Mouse (Mus musculus) hindlimb bud, embryonic 11.5 days (tissue): ENCODE measurements around the gene Pomgnt2.
"Not testable (repeated sequence)": the region's sequence is repeated elsewhere in the genome, so short reads cannot be mapped to it uniquely, and the experiment has no call there.

Experiments
- DNase-seq: peaks from one replicate; pipeline ENCODE4 v3.0.0-alpha.2; 2012; ENCODE audit warnings: low read depth, low spot score; ENCODE audit errors: extremely low spot score

The Pomgnt2 gene

DNA sequence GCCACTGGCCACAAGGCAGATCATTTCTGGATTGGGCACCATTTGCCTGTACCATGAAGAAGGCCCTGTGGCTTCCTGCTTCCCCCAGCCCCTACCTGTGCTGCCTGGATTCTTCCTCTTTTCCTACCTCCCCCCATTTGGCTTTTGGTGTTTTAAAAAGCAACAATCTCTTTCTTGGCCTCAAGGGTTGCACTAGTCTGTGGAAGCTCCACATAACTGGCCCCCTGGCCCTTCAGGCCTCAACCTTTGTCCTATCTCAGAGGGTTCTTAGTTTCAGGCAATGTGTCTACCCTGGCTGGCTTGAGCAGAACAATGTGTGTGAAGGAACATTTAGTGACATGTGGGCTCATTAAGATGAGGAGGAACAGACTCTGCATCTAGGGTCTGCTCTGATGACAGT is at the start of gene Pomgnt2:
Pomgnt2 (minus strand) TSS at position 101 of the 400 bp plus-strand sequence.
- no peak for DNase-seq

DNA sequence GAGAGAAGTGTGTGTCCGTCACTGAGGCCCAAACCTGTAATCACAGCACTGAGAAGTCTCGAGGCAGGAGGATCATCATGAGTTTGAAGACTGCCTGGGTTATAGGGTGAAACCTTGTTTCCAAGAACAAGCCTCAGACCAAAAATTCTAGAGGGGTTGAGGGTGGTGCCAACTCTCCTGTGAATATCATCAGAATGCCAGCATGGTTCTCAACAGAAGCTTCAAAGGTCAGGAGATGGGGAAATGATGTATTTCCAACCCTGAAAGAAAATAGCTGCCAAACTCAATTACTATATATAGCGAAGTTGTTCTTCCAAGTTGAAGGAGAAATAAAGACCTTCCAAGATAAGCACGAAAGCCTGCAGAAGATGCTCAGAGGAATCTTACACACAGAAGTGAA is 42.9 kb upstream of the Pomgnt2 start:
- DNase-seq: no peak

DNA sequence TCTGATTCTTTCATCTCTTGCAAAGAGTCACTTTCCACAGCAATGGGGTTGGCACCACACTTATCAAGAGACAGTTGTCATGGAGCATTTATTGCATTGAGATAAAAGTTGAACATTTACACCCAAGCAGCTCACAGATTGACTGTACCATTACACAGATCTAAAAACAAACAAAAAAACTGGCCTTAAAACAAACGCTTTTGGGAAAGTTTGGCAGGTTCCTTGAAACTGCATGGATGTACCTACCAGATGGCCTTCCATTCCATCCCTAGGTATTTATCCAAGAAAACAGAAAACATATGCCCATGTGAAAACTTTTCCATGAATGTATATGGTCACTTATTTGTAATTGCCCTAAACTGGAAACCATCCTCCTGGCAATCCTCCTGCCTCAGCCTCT is 41.7 kb upstream of the Pomgnt2 start:
- no peak for DNase-seq

DNA sequence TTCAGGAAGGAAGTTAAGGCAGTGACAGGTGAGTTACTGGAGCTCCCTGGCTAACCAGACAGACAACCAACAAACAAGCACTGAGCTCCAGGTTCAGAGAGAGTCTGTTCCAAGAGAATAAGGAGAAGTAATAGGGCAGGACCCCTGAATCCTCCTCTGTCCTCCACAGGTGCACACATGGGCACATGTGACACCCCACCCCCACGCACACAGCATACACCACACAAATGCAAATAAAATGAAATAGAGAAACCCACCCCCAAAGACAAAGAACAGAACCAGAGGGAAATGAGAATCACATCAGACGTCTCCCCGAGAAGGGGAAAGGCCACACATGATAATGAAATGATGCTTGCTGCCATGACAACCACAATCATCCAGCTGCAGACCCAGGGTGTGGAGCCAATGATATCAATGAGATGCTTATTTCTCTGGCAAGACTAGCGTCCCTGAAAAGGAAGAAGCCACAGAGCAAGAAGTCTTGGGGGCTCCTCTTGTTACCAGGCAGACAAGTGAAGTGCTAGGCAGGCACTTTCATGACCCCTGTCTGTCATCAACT is 39.7 kb upstream of the Pomgnt2 start:
- no peak for DNase-seq

DNA sequence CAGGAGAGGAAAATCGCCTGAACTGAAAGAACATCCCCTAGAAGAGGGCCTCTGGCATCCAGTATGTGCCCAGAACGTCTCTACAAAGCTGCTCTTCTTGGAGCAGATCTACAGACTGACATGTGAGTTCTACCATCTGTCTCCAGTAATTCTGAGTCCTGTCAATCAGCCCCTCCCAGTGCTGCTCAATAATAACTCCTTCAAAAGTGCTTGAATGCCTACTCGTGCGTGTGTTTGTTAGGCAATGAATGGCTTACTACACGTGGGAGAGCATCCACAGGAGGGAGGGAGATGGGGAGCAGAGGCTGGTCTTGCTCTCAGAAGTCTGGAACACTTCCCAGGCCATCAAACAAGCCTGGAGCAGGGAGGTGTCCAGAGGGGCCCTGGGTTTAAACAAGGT is 38.9 kb upstream of the Pomgnt2 start:
- no peak for DNase-seq

DNA sequence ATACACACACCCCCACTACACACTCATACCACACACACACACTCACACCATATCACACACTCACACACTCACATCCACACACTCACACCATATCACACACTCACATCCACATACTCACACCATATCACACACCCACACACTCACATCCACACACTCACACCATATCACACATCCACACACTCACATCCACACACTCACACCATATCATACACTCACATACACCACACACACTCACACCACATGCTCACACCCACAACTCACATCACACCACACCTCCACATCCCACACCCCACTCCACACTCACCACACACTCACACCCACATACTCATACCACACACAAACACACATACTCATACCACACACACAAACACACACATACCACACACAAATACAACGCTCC is 38.0 kb upstream of the Pomgnt2 start:
- DNase-seq: no peak

DNA sequence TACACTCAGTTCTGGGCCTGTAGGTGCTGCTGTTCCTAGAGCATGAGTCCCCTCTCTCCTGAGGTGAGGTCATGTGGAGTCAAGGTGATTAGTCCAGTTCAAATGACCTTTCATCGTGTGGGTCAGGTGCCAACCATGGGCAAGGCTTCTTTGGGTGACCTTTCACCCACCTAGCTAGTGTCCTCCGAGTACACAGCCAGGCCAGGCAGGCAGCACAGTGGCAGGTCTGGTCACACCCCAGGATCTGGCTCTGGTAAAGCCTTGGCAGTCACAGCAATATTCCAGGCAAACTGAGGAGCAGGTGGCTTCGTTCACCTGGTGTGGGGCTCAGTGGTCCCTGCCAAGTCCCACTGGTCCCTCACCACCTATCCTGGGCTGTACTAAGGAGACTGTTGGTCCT is 35.2 kb upstream of the Pomgnt2 start:
- DNase-seq: no peak

DNA sequence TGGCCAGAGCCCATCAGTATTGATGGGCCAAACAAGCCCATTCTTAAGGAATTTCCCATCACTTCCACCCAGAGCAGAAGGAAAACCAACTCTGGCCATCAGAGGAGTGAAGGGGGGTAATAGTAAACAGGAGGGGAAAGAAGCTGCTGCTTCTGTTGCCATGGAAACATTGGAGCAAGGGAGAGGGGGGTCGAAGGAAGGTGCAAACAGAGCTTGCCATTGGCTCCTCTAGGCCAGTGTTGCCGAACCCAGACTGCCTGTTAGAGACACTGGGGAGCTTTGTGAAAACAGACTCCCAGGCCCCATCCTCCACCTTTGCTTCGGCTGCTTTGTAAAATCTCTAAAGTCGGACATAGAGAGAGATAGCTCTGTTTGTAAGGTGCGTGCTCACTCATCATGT is 33.8 kb upstream of the Pomgnt2 start:
- no peak for DNase-seq

DNA sequence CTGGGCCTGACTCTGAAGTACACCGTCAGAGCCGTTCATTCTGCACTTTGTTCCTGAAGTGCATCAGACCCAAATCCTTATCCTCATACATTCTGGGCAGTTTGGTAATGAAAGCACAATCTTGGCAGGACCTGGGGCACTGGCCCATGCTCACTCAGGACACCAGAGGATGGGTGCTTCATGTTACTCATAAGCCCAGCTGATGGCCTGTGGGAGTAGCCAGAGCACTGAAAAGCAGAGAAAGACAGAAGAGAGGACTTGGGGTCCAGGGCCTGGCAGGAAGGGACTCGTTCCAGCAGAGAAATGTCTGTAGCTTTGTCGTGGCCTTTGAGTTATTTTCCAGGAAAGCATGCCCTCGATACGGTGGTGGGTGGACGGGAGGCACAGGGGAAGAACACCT is 32.9 kb upstream of the Pomgnt2 start:
- no peak for DNase-seq

DNA sequence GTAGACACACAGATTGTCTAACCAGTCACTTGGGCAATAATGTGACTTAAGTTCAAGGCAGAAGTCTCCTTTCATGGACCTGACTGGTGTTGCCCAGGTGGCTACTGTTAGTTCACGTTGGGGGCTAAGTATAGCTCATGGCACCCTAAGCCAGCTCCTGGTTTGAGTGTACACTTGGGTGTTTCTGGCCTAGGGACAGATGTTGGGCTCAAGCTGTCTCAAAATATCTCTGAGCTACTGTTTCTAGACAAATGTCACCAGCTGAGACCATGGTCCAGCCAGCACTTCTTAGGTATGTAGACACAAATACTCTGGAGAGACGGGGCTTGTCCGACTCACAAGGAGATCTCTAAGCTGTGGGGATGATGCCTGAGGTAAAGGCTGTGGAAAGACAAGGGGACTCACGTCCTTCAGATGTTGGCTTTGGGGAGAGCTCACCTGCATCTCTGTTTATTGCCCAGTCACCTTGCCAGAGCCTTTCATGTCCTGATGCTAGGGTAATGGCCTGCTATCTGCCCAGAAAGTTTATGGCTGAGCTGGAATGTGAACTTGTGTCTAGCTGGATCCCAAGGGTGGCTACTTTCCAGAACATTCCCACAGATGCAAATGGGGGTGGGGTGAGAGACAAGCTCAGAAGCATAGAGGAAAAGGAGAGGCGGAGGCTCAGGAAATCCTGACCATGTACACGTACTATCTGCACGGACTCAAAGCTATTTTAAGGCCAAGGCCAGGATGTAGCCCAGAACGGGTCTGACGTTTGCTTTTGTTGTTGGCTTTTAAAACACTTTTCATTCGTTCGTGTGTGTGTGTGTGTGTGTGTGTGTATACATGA is 31.2 kb upstream of the Pomgnt2 start:
- DNase-seq: no peak

DNA sequence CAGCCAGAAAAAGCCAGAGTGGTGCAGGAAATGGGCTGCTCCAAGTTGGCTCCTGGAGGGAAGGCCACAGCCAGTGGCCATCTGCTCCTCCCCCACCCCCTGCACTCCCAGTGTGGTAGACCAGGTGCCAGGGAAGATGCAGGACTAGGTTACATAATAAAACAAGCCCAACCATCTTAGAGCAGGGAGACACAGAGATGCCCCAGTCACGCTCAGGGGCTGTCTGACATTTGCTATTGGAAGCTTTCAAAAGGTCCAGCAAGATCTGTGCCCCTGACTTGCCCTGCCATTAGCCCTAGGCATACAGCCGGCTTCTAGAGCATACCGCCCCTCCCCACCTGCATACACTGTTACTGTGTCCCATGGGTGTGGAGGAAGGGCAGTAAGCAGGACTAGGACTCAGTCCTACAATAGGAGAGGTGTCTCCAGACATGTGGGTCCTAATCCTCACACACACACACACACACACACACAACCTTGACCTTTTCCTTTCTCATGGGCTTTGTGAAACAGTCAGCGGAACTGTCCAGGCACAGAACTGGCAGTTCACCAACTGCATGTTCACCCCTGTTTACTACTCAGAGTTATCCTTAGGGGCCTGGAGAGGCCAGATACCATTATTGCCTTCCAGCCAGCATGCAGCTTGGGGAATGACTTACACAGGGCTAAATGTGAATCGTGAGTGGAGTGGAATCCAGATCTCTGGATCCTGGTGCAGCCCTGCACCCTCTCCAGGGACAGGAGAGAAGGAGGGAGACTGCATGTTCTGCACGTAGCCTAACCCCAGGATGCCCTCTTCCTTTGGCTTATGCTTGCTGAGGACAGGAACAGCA is 30.4 kb upstream of the Pomgnt2 start:
- DNase-seq: no peak

DNA sequence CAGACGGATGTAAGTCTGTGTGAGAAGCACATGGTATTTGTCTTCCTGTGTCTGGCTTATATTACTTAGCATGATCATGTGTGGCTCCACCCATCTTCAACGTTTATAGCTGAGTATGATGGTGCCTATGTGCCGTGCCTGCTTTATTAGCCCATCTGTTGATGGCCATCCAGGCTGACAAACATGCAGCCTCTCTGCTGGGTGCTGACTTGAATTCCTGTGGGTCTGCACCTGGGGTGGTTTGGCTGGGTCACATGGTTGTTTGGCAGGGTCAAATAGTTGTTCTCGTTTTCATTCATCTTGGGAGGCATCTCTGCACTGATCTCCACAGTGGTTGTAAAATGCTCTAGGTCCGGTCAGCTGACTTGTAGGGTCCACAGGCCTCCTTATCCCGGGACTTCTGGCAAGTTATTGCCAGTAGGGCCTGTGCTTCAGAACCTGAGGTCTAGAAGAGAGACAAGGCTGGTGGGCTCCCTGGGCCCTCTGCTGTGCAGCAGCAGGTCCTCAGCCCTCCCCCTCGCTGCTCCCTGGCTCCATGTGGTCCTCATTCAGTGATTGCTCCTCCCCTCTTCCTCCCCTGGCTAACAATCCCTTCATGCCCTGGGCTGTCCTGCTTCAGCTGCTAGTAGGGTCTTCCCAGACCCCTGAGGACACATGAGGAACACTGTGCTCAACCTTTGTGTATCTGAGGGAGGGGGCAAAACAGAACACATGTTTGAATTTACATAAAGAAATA is 29.1 kb upstream of the Pomgnt2 start:
- DNase-seq: no peak

DNA sequence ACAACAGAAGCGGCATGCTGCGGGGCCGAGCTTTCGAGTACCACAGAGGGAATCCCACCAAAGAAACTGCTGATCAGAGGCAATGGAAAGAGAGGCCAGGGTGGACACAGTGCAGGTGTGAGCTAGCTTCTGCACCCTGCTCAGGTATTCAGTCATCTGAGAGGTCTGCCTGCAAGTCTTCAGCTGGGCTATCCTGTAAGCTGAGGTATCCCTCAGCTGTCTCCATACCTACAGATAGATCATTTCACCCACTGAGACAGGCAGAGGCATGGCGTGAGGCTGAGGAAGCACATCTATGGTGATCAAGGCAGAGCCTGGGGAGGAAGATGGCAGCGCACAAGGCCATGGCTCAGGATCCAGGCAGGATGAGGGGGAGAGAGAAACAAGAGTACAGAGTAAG is 27.5 kb upstream of the Pomgnt2 start:
- DNase-seq: no peak

DNA sequence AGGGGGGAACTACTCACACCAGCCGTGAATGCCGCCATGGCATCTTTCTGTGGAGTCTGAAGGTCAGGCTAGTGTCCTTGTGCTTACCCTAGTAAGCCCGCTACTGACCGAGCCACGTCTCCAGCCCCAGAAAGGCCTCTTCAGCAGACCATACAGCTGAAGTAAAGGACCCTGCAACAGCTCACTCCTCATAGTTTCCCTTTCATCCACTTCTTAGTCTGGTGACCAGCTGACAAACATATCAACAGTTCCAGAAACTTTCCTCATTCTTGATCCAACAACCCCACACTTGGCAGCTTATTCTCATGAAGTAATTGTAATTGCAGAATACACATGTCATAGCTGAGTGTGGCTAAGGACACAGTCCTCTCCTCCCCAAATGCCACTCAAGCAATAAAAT is 27.0 kb upstream of the Pomgnt2 start:
- no peak for DNase-seq

DNA sequence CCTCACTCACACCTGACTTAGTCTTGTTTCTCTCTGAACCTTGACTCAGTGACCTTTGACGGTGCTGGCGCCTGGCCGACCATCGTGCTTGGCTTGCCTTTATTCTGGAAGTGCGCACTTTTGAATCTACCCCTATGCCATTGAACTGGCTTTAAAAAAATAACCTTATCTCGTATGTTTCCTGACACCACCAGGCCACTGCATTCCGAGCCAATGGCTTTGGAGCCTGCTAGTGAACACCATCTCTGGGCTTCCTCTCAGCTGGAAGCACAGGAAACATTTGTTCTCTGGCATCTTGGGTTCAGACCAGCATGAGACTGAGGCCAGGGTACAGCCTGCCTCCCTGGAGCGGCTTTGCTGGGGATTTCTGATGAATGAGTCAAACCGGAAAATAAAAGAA is 25.9 kb upstream of the Pomgnt2 start:
- DNase-seq: no peak

DNA sequence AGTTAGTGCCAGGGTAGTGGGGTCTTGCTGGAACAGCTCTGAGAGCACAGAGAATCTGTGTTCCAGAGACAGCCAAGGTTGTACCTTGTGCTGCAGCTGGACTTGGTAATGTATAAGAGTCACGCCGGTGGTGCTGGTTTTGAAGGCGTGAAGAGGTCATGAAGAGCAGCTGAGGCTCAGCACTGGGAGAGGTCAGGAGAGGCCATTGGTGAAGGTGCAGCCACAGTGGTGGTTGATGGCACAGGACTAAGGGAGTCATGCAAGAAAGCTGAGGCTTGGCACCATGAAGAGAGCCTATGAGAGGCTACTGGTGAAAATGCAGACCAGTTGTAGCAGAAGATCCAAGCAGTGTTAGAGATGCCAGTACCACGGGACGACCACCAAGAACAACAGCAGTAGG is 24.7 kb upstream of the Pomgnt2 start:
- no peak for DNase-seq

DNA sequence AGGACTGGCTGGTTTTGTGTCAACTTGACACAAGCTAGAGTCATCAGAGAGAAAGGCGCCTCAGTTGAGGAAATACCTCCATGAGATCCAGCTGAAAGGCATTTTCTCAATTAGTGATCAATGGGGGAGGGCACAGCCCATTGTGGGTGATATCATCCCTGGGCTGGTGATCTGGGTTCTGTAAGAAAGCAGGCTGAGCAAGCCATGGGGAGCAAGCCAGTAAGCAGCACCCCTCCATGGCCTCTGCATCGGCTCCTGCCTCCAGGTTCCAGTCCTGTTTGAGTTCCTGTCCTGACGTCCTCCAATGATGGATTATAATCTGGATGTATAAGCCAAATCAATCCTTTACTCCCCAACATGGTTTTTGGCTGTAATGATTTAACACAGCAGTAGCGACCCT is 24.3 kb upstream of the Pomgnt2 start:
- not testable (repeated sequence) for DNase-seq

DNA sequence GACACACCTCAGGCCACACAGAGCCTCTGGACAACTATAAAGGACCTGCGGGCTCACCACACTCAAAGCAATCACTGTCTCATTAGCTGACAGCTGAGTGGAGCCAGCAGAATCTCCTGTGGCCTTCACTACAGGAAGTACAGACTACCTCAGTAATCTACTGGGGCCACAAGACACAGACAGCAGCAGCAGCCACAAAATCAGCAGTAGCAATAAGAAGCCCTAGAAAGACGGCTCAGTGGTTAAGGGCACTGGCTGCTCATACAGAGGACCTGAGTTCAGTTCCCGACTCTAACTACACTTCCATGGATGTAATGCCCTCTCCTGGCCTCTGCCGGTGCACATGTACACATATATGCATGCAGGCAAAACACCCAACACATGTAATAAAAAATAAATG is 23.4 kb upstream of the Pomgnt2 start:
- no peak for DNase-seq

DNA sequence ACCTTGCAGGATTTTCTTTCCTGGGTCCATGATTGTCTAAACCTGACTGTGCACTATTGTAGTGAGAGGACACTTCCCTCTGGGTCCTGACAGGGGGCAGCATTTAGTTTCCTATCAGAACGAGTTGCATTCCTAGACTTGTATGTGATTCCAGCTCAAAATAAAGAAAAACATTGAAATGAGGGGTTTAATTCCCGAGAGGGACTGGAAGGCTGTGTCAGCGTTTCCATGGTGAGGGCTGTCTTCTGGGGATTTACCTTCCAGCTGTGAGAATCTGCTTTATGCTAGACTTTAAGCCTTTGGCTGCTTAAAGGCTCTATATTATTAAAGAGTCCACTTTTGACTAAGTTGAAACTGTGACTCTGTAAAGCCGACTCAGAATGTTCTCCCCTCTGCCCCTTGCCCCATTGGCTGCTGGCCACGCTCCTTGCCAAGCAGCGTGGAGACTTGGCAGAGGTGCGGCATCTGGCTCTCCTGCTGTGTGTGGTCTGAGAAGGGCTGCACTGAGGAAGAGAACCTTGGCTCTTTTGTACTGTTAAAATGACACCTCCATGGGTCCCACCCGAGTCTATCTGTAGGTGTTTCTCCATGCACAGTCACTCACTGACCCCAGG is 22.0 kb upstream of the Pomgnt2 start:
- no peak for DNase-seq

DNA sequence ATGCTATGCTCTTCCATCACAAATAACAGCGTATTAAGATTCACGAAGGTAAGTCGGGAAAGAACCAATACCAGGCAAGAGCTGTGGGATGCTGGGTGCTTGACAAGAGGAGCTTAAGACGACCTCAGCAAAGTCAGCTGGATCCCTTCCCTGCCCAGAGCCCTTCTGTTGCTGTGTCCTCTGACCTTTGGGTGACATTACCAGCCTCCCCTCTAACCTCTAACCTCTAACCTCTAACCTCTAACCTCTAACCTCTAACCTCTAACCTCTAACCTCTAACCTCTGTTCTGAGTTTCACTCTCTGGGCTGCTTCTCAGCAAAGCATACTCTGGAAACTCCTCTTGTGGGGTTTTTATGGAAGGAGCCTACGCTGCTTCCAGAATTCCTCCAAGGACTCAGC is 21.2 kb upstream of the Pomgnt2 start:
- no peak for DNase-seq

DNA sequence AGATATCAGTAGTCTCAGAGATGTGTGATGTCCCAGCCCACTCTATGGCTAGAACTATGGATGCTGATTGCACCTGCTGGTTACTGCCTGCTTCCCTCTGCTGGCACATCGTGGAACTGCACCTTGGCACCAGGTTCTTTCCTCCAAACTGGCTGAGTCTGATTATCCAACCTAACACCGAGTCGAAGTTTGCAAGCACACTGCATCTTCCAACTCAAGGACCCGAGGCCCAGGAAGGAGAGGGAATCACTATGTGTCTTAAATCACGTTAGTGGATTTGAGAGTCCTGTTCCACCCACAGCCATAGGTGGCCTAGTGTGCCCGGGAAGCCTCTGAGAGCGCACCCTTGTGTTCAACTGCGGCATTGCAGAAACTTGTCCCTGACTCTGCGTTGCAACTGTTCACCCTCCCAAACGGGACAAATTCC is 17.3 kb upstream of the Pomgnt2 start:
- peak; percentile 24 for DNase-seq
